Mouse (Mus musculus) C2C12 (cell line): ENCODE results near the gene Ski.

Experiments
- CEBPB ChIP-seq: IDR thresholded peaks from one replicate; pipeline ENCODE4 v1.6.1; 2011; ENCODE audit warnings: low read depth, mild to moderate bottlenecking, control low read depth, moderate library complexity
- CTCF ChIP-seq: IDR thresholded peaks from one replicate; pipeline ENCODE4 v1.5.1; 2011; ENCODE audit not compliant: control insufficient read depth, insufficient read depth, insufficient read length
- FOSL1 ChIP-seq: IDR thresholded peaks from one replicate; pipeline ENCODE4 v1.8.0; 2011; ENCODE audit warnings: mild to moderate bottlenecking, low read length; ENCODE audit not compliant: poor library complexity, insufficient read depth, severe bottlenecking
- MAX ChIP-seq: IDR thresholded peaks from one replicate; pipeline ENCODE4 v1.6.1; 2011; ENCODE audit warnings: mild to moderate bottlenecking, control low read depth
- MYOD1 ChIP-seq: IDR thresholded peaks from one replicate; pipeline ENCODE4 v1.6.1; 2011; ENCODE audit warnings: low read depth; ENCODE audit not compliant: control insufficient read depth, insufficient read length
- MYOG ChIP-seq: IDR thresholded peaks from one replicate; pipeline ENCODE4 v1.6.1; 2011; ENCODE audit not compliant: control insufficient read depth, insufficient read length; ENCODE audit errors: extremely low read depth
- USF1 ChIP-seq: IDR thresholded peaks from one replicate; pipeline ENCODE4 v1.6.1; 2011; ENCODE audit warnings: low read depth, mild to moderate bottlenecking, control low read depth, moderate library complexity

DNA sequence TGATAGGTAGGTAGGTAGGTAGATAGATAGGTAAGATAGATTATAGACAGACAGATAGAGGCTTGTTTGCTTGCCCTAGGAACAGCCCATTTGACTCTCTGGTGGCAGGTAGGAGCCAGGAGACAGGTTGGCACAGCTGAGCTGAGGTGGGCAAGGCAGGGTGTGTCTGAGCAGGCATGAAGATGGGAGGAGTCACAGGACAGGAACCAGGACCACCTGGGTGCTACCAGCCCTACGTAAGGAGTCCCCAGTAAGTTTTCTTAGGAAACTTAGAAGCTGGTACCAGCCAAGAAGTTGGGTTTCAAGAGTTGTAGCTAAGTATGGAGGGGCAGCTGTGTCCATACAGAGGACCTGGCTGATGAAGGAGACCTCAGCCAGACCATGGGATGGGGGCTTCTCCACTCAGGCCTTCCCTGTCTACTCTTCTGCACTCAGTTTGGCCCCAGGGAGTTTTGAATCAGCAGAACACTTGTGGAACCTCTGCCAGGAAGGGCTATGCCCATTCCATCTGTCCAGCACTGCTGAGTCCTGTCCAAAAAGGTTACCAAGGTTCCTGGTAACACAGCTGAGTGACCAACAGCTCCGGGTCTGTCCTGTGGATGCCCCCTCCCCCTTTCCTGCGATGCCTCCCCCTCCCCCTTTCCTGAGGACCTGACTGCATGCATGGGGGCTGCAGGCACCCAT, 68.9 kb downstream of the Ski start:
- no peak for TF ChIP-seq CTCF
- TF ChIP-seq USF1: no peak
- no peak for TF ChIP-seq CEBPB
- TF ChIP-seq MAX: no peak
- no peak for TF ChIP-seq MYOG
- TF ChIP-seq MYOD1: no peak
- TF ChIP-seq FOSL1: no peak
